Mouse (Mus musculus) lung, postnatal 14 days (tissue): ENCODE measurements at regions not wholly inside any gene's neighbourhood (a gene's known extent, or its start where the extent isn't known, plus 50 kb on each side); places are given as distances from the start of the nearest gene placed in this dataset.

Experiments used
- DNase-seq: peaks from one replicate; pipeline ENCODE4 v3.0.0; 2021

DNA sequence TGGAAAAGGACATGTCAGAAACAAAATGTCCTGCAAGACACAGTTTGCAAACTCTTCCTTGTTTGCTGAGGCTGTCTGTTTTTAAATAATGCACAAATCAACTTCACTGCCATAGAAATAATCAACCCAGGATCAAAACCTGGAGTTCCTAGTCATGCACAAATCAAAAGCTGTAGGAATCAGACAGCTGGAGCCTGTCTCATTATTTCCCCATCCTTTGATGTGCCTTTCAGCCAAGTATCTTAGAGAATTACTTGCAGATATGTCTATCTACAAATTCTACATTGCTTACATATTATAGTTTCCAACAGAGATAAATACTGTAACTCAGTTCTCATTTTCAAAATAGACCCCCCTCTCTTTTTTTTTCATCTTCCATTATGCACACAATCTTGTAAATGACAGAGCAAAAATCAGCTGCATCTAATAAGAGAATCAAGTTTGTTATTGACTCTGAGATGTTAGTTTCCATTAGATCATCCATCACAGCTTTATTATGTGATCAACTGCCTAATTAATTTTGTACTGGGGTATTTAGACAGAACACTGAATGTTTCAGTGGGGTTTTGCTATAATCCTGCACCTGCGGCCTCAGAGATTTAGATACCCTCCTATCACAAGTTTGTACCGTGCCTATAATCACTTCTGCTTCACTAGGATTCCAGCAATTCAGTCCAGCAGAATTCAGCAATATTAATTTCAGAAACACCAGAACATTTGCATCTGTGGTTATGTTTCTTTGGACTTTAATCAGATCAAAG, 798.9 kb upstream of the Tenm2 start:
- DNase-seq, result no peak

DNA sequence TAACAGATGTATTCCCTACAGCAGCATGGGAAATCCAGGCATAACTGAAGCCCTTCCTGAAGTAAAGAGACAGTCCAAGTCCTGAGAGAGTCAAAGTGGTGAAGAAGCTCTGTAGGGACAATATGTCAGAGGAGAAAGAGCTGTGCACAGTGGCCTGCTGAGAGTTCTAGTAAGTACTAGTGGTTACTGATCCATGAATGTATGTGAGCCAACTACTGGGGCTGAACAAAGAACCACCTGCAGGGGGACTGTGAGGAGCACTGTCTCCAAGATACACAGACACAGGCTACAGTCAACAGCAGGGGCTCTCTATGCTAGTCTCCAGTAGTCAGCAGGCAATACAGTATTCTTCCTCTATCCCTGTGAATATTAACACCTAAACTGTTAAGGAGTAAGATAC, 785.9 kb upstream of the Tenm2 start:
- DNase-seq, result no peak

DNA sequence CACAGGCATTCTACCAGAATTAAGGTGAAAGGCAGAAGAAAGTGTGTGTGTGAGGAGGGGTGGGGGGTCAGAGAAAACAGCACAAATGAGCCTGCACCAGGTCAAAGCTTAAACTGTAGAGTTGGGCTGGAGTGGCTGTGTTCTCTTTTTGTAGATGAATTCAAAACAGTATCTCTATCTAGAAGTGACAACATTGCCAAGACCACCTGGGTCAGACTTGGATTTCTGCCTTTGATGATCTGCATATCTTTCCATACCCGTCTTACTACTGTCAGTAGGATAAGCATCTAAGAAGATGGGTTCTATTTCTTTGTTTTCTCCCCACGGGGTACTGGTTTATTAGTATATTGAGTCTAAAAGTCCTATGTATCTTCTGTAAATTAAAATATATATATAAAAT, 742.4 kb upstream of the Tenm2 start:
- DNase-seq, result no peak

DNA sequence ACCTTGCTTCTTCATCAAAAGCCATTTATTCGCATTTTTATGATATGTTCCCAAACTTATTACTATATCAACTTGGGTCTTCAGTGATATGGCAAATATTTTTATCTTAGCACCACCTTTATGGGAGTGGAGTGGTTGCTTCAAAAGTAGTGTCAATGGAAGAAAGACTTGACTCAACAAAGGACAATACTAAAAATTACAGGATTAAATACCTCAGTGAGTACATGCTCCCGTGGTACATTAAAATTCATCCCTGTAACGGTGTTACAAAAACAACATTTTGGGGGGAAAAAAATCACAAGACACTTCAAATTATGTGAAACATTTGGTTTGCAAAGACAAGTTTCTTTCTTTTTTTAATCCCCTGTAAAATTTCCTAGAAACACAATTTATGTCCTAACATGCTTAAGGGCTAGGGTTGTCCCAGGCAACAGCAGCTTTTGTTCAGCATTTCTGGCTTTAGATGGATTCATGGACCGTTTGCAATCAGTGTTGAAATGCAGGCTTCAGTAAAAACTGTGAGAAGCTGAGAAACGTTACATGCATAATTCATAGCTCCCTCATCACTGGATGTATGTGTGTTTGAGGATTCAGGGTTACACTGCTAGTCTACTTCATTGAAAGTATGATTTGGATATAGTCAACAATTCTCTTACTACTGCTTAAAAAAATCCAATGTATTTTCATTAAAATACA, 700.8 kb upstream of the Tenm2 start:
- DNase-seq, result no peak

DNA sequence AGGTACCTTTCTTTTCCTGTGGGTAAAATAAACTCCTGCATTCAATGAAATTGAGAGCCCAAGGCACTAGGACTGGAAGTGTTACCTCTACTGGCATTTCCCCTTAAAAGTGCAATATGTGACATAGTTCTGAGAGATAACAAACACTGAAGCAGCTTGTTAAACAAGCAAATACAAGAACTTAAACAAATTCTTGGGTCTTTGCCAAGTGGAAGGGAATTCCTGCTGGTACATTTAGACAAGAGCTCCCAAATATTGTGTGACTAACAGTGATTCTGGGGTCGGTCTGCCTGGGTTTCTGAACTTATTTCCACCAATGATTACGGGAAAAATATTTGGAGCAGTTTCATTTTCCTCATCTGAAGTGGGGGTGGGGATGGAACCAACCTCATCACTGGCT, 677.4 kb upstream of the Tenm2 start:
- no peak for DNase-seq

GRCm38 (mm10) chr11:37904991-37905390, 669.2 kb upstream of the Tenm2 start:
- DNase-seq, result no peak

DNA sequence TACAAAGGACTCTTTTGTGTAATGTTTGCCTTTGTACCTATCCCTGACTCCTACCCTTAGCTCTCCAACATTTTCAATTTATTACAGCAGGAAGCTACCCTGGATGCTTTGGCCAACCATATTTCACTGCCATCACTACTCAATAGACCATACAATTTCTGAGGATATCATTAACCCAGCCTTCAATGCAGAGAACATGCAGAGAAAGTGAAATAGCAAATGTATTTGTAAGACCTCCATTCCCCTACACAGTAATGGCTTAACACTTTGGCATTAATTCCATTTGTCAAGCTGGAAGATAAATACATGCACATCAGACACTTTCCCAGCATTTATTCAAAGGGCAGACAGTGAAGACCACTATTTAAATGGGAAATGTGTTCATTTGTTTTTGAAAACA, 661.9 kb upstream of the Tenm2 start:
- DNase-seq, result no peak

DNA sequence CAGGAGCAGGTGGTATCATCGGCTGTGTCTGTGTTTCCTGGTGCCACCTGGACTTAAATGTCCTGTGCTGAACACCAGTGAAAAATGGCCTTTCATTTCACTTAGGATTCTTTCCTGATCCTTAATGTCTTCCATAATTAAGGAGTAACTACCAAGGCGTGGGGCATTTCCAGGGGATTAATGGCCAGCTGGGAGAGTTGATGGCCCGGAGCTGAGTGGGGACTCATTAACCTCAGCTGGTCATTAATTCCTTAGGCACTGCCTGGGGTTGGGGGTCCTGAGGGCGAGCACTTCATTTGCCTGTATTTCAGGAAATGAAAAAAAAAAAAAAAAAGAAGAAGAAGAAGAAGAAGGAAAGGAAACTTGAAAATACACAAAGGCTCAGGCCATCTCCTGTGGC, 647.0 kb upstream of the Tenm2 start:
- DNase-seq, result no peak

DNA sequence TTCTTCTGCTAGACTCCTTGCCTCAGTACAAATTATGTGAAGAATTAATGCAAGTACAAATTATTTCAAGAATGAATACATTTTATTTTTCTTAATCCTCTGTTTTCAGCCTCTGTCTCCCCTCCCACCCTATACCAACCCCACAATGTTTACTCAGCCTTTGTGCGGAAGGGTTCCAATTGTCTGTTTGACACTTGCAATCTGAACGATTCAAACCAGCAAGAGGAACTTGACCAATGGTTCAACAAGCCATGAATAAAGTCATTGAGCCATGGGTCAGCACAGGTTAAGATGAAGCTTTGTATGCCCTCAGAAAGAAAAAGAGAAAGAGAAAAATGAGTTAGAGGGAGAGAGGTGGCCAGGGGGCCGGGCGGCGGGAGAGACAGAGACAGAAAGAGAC, 601.5 kb upstream of the Tenm2 start:
- no peak for DNase-seq

DNA sequence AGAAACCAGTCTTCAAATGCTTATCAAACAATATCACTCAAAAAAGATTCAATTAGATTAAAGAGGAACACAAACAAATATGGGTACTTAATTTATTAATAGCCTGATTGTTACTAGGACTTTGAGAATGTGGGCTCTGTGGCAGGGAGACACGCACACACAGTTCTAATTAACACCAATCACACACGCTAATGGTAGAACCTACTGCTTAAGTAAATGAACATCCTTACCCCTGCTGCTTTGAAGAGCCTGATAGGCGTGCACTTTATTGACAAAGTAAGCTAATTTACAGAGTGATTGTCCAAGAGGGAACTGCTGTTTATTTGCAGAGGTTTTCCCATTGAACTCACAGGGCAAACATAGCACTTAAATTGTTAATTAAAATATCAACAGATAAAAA, 595.2 kb upstream of the Tenm2 start:
- no peak for DNase-seq

DNA sequence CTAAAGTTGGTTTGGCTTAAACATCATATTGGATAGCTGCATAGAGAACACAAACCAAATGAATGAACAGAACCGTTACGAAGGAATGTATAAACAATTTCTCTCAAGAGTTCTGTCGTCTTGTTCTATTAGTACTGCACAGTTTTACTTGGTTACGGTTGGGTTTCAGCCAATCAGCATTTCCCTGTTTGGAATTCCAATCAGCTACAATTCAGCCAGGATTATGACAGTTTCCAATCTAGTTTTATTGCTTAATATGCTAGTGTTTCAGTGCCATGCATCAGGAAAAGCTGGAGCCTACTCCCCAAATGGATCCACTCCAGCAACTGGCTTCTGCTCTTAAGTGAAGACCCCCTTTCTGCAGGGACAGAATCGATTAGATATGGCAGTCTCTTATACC, 571.0 kb upstream of the Tenm2 start:
- DNase-seq, result no peak

DNA sequence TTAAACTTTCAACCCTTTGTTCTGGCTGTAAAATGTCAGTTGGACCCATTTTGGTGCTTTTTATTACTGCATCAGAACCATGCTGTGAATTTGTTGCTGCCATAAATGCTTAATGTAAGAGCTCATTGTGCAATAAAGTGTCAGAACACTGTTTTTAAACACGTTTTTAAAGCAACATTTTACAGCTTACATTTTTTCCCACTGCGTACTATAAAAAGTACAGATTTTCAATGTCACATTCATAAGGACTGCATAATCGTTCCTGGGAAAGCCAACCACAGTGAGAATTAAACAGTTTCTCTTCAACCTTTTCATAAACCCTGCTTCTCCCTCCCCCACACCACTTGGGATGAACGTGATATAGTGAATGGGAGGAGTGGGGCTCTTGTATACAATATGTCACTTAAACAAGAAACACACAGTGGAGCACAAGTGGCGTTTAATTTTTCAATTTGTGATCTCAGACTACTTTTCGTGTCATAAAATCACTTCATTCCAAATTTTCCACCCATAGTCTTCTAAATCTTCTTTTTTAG, 563.1 kb upstream of the Tenm2 start:
- DNase-seq, result no peak

DNA sequence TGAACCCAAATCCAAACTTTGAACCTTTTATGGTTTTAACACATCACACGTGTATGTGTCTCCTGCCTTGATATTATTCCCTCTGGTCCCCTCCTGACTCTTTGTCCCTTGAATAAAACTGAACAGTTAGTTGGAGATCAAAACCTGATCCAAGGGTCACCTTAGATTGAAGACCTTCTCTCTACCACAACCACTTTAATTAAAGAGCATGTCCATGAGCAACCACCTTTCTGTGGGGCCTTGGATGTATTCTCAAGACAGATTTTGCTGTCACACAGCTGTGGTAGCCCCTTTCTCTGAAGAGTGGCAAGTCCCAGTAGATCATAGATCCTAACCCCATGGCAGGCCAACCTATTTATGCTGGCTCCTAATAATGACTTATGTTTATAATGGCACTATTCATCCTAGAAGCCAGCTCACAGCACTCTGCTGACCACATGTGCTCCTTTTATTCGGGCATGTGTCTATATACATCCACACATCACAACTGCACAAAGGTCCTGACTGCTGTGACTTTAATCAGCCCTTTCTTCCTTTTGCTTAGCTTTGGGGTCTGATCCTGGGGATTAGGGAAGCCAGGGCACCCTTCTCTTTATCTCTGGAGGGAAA, 536.8 kb upstream of the Tenm2 start:
- DNase-seq, result no peak

DNA sequence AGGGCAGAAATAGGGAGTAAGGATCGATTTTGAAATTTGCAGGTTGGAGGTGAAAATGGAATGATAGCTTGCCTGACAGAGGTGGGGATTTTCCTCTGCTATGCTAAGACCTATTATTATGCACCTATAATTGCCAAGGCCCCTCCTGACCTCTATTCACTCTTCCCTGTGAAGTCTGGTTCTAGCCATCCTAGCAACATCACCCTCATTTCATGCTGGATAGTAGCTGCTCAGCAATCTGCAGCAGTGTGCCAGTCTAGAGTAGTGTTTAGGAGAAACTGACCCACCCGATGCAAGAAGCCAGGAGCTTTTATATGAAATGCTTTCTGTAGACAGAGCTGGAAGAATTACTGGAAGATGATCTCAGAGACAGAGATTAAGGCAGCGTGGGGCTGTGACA, 535.1 kb upstream of the Tenm2 start:
- DNase-seq, result no peak

DNA sequence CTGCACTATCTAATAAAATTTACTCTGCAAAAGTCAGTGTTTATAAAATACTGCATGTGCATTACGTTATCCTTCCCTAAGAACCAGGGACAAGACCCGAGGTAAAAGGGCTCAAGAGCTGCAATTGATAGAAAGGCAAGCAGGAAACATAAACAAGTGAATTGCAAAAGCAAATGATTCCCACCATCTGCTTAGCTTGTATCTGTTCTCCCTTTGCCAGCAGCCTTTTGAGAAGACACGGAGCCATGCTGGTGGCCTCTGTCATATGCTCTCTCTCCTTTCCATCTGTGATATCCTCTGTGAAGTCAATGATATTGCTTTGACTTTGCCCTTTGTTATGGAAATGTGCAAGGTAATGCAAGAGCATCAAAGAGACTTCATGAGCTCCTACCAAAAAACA, 532.4 kb upstream of the Tenm2 start:
- DNase-seq, result no peak

DNA sequence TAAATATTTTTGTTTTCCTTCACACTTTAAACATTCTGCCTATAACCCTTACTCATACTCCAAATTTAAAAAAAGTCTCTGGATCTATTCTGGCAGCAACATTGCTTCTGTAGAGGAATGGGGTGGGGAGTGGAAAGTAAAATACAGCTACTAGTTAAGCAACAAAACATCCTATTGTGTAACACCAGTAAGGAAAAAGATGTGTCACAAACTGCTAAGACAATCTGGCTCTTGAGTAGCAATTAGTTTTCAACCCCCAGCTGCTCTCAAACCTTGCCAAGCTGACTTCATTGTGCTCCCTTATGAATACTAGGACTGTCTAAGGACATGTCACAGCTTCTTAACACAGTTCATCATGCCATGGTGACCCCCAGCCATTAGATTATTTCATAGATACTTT, 500.2 kb upstream of the Tenm2 start:
- DNase-seq, result no peak

DNA sequence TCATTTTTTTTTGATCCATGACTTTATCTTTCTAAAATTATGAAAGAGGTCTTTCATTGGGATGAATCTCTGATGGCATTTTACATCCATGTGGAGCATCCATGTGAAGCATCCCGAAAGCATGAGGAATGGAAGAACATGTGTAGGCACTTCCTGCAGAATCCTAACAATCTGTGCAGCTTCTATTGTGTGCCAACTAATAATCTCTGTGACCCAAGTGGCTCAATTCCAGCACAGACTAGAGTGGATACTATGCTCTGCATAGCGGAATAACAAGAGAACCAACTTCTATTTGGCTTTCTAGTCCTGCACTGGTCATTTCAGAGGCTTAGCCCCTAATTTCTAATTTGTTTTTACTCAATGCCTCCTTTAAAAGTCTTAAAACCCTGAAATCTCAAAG, 499.7 kb upstream of the Tenm2 start:
- no peak for DNase-seq

GRCm38 (mm10) chr11:37696981-37697380, 461.2 kb upstream of the Tenm2 start:
- DNase-seq, result no peak

- DNase-seq, result no peak
Measured at GRCm38 (mm10) chr11:37678484-37679193, 442.9 kb upstream of the Tenm2 start.

DNA sequence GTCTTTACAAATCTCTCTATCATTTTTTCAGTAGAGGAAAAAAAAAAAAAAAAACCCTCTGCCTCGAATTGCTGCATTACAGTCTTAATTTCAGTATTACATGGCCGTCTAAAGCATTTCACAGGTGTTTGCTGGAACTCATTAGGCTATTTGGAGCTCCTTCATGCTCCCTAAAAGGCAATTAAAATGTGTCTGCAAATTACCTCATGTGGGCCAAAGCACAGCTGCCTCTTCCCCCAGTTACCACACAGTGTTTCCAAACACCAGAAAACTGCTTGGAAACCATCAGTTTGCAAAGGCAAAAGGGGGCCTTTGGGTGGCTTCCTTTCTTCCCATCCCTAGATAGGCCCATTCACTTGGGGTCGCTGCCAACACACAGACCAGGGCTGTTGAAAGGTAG, 435.6 kb upstream of the Tenm2 start:
- no peak for DNase-seq

DNA sequence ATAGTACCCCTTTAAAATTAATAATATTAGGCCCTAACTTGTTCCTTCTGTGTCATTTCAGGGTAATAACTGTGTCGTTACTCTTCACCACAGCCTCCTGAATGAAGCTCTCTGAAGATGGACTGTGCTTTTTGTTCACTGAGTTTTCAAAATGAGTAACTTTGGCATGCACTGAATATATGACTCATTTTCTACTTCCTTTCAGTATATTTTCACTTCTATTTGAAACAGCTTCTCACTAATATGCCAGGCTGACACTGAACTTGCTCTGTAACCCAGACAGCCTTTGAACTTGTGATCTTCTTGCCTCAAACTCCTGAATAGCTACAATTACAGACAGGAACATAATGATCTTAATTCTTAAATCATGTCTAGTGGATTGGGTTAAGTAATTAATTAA, 431.2 kb upstream of the Tenm2 start:
- DNase-seq, result no peak

DNA sequence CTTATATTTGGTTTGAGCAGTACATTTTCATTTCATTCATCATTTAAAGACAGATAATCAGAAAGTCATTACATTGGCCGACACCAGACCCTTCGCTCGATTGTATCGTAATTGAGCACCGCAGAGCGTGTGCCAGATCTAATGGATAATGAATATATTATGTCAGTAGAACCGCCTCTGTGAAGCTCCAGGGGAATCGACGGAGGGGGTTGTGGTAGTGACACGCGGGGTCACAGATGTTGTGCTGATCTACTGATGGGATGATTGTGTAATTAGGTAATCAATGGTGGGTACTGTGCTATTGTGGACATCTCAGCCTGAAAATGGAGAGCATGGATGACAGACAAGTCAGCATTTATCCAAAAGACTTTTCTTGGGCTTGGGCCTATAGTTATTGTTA, 414.3 kb upstream of the Tenm2 start:
- no peak for DNase-seq

DNA sequence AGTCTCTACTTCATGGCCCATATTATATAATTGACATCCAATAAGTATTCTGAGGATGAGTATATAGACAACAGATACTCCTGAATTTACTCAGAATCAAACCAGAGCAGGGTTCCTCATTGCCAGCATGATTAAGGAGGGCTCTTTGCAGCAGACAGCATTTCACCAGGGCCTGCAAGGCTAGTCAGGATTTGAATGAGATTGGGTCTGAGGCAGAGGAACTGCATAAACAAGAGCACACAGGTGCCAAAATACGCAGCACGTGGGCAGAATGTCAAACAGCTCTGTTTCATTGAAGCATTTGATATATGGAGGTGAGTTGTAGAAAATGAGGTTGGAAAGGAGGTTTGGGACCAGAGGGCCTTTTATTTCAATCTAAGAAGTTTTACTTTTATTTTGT, 387.5 kb upstream of the Tenm2 start:
- no peak for DNase-seq

DNA sequence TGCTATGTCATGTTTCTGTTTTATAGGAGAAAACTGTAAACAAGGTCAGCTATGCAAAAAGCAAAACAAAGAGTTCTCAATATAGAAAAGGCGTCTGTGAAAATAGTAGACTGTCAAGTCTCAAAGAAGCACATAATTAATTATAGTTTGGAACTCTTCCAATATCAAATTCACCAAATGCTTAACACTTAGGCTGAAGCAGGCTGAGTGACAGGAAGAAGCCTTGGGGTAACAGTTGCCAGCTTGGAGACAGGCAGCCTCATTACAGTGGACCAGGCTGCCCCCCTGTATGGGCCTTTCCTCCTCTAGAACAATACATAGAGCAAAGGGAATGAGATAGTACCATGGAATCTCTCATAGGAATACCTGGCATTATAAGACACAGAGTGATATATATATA, 364.8 kb upstream of the Tenm2 start:
- DNase-seq, result no peak
